Mouse (Mus musculus): ENCODE measurements at regions not wholly inside any gene's neighbourhood (a gene's known extent, or its start where the extent isn't known, plus 50 kb on each side); places are given as distances from the start of the nearest gene placed in this dataset.

GRCm38 (mm10) chr14:48054719-48055118, 65.9 kb upstream of the Peli2 start:
- no peak for DNase-seq (ENCODE audit: low spot score in 2 of 2)

DNA sequence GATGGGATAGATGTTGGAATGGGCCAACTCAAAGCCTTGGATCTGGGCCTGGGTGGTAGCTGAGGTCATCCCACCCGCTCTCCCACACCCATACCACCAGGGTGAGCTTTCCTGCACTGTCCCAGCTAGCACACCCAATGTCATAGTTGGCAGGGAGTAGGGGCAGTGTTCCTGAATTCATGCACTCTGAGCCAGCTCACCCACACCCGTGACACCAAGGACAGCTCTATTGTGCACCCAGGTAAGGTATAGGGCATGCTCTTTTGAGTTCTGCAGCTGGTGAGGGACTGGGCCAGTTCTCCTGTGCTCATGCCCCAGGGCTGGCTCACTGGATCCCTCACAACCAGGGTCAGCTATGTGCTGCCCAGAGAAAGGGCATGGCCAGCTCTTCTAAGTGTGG, 64.8 kb upstream of the Peli2 start:
- DNase-seq (ENCODE audit: low spot score in 2 of 2): no peak

- no peak for DNase-seq (ENCODE audit: low spot score in 2 of 2)
These were observed 62.3 kb upstream of the Peli2 start for GRCm38 (mm10) chr14:48058234-48058868.

- peak; percentile 20 to 26 for DNase-seq (ENCODE audit: low spot score in 2 of 2)
These were observed 60.8 kb upstream of the Peli2 start for GRCm38 (mm10) chr14:48059664-48060455.

DNA sequence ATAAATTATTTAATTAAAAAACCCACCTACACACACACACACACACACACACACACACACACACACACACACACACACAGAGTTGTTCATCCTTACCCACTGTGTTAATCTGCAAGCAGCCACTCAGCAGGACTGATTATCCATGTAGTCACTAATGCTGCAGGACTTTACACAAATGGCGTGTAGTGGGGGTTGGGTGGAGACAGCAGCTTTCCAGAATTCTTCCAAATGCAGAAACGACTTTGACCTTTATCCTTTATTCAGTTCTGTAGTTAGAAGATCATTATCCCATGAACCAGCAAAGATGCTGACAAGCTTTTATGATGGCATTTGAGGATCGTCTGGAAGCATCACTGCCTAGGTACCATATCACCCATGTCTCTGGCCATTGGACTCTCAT, 52.0 kb upstream of the Peli2 start:
- DNase-seq (ENCODE audit: low spot score in 2 of 2): no peak

Measured in right cerebral cortex, adult 2 months (tissue).